Mouse (Mus musculus) forebrain, embryonic 14.5 days (tissue): ENCODE data around the gene Ahdc1. TPM values are rescaled to one million over a fixed set of nuclear protein-coding genes. Genes with fewer than 3 reads are reported as not detected.
"Not testable (repeated sequence)": the region's sequence is repeated elsewhere in the genome, so short reads cannot be mapped to it uniquely, and the experiment has no call there.

Source experiments
- ATAC-seq: fragments of 200-750 bp; cut with Nextera tagmentation; 2 replicates; pipeline ENCODE4 v1.8.0; 2017; ENCODE audit warnings: mild to moderate bottlenecking, moderate library complexity
- DNase-seq: peaks from one replicate; pipeline ENCODE4 v3.0.0-alpha.2; 2015; ENCODE audit warnings: low spot score
- H3K27ac ChIP-seq: fragments of 300-500 bp; sonication (generic); 2 replicates; pipeline ENCODE4 v1.5.1; 2014; ENCODE audit warnings: low read depth, mild to moderate bottlenecking, control low read depth, low read length, moderate library complexity
- H3K27me3 ChIP-seq: fragments of 300-500 bp; sonication (generic); replicated peaks from 2 replicates; pipeline ENCODE4 v1.6.1; 2014; ENCODE audit warnings: low read length, control low read depth, mixed read lengths; ENCODE audit not compliant: control insufficient read depth, insufficient read depth
- H3K36me3 ChIP-seq: fragments of 300-500 bp; sonication (generic); 2 replicates; pipeline ENCODE4 v1.6.1; 2014; ENCODE audit warnings: low read length, control low read depth; ENCODE audit not compliant: control insufficient read depth, insufficient read depth
- H3K4me1 ChIP-seq: fragments of 300-500 bp; sonication (generic); 2 replicates; pipeline ENCODE4 v1.6.1; 2014; ENCODE audit warnings: antibody characterized with exemption, low read length, control low read depth; ENCODE audit not compliant: control insufficient read depth, insufficient read depth
- H3K4me2 ChIP-seq: fragments of 300-500 bp; sonication (generic); 2 replicates; pipeline ENCODE4 v1.6.1; 2014; ENCODE audit warnings: mild to moderate bottlenecking, control low read depth, low read length
- H3K4me3 ChIP-seq: fragments of 300-500 bp; sonication (generic); 2 replicates; pipeline ENCODE4 v1.5.1; 2014; ENCODE audit warnings: low read depth, low read length, control low read depth
- H3K9ac ChIP-seq: fragments of 300-500 bp; sonication (generic); 2 replicates; pipeline ENCODE4 v1.6.1; 2014; ENCODE audit warnings: mild to moderate bottlenecking, low read length, control low read depth, moderate library complexity
- H3K9me3 ChIP-seq: fragments of 300-500 bp; sonication (generic); replicated peaks from 2 replicates; pipeline ENCODE4 v1.6.1; 2016; ENCODE audit warnings: low read length, control low read depth, mixed read lengths; ENCODE audit not compliant: control insufficient read depth
- WGBS: fragments of 180-500 bp; shearing (Covaris S2); extraction: QIAGEN DNeasy Blood & Tissue Kit; methylation state at CpG from one replicate; pipeline ENCODE4 v1.1.7; 2014; 5-methylcytosine and 5-hydroxymethylcytosine counted together
- polyA plus RNA-seq: library from polyadenylated mRNA; unstranded; fragments of >200 nt; fragmentation: Nextera tagmentation; extraction: Ambion mirVana; gene quantifications from 2 replicates; pipeline ENCODE4 v1.2.1, GENCODE M21; 2014

The Ahdc1 gene
- polyA plus RNA-seq, 1 experiment from 2014 or later = 8.6 TPM

- H3K4me3 ChIP-seq = no peak overlapping the region
- ATAC-seq = 0 out of 2 replicates have a peak, but pooled peaks have one; percentile 28
- WGBS = 4% methylated on average over 3 of the region's 3 CpGs
- no peak overlapping the region for H3K9ac ChIP-seq
- peaks cover 14% of the 10 kb centered on the region for H3K4me1 ChIP-seq
- H3K4me2 ChIP-seq = no peak overlapping the region
- DNase-seq = peak; percentile 88
- H3K27me3 ChIP-seq = peaks cover 10% of the 10 kb centered on the region; the same call in 1 of the 2 replicates
- no peak overlapping the region for H3K27ac ChIP-seq
- no peaks in the 10 kb centered on the region for H3K9me3 ChIP-seq
- H3K36me3 ChIP-seq = no peaks in the 10 kb centered on the region
Measured at GRCm38 (mm10) chr4:133005233-133005632, 5.8 kb upstream of the Ahdc1 start.

- DNase-seq, H3K4me2 ChIP-seq, H3K9me3 ChIP-seq, H3K36me3 ChIP-seq, ATAC-seq, H3K9ac ChIP-seq, H3K4me3 ChIP-seq, H3K27ac ChIP-seq: not testable (repeated sequence)
- H3K4me1 ChIP-seq = peaks cover 14% of the 10 kb centered on the region
- 68% methylated on average over 6 of the region's 6 CpGs for WGBS
- peaks cover 17% of the 10 kb centered on the region for H3K27me3 ChIP-seq
Measured at GRCm38 (mm10) chr4:133005885-133006451, 5.1 kb upstream of the Ahdc1 start.

GRCm38 (mm10) chr4:133007513-133008380 lies 3.3 kb upstream of the Ahdc1 start:
- no peak for DNase-seq
- no peak overlapping the region for H3K9ac ChIP-seq

GRCm38 (mm10) chr4:133009131-133009530 lies 1.9 kb upstream of the Ahdc1 start:
- Histone ChIP-seq H3K4me2 (no peak overlapping the region), H3K9ac (no peak overlapping the region), H3K4me1 (peaks cover 9% of the 10 kb centered on the region), H3K9me3 (no peaks in the 10 kb centered on the region), H3K27ac (no peak overlapping the region), H3K4me3 (no peak overlapping the region), H3K36me3 (no peaks in the 10 kb centered on the region), H3K27me3 (peaks cover 19% of the 10 kb centered on the region)
- WGBS = 2% methylated on average over 4 of the region's 4 CpGs
- DNase-seq (peak; percentile 84), ATAC-seq (no peak)

More at GRCm38 (mm10) chr4:133007513-133008380, 3.3 kb upstream of the Ahdc1 start:
- Histone ChIP-seq H3K36me3 (no peaks in the 10 kb centered on the region), H3K4me1 (peaks cover 7% of the 10 kb centered on the region), H3K4me3 (no peak overlapping the region), H3K9me3 (no peaks in the 10 kb centered on the region), H3K4me2 (no peak overlapping the region), H3K27me3 (peaks cover 19% of the 10 kb centered on the region), H3K27ac (no peak overlapping the region)
- 51% methylated on average over 15 of the region's 15 CpGs for WGBS
- no peak for ATAC-seq

GRCm38 (mm10) chr4:133009676-133010075 lies 1.4 kb upstream of the Ahdc1 start:
- H3K4me3 ChIP-seq = no peak overlapping the region
- 68% methylated on average over 5 of the region's 5 CpGs for WGBS
- no peak for ATAC-seq

GRCm38 (mm10) chr4:133010611-133011010 lies 449 bp upstream of the Ahdc1 start:
- H3K27me3 ChIP-seq = peaks cover 19% of the 10 kb centered on the region
- H3K36me3 ChIP-seq = no peaks in the 10 kb centered on the region
- 1% methylated on average over 17 of the region's 17 CpGs for WGBS
- H3K9me3 ChIP-seq = no peaks in the 10 kb centered on the region
- H3K4me1 ChIP-seq = peaks cover 22% of the 10 kb centered on the region
- ATAC-seq (no peak), DNase-seq (no peak)
- 0 out of 2 replicates have a peak overlapping the region, but pooled peaks have one; percentile 93 for H3K27ac ChIP-seq
- H3K9ac ChIP-seq = peak overlapping the region; percentile 99
- peak overlapping the region; percentile 96 for H3K4me3 ChIP-seq
- H3K4me2 ChIP-seq = peak overlapping the region; percentile 95

More at GRCm38 (mm10) chr4:133009676-133010075, 1.4 kb upstream of the Ahdc1 start:
- peaks cover 15% of the 10 kb centered on the region for H3K4me1 ChIP-seq
- H3K4me2 ChIP-seq = no peak overlapping the region
- DNase-seq = no peak
- no peaks in the 10 kb centered on the region for H3K36me3 ChIP-seq
- H3K9me3 ChIP-seq = no peaks in the 10 kb centered on the region
- no peak overlapping the region for H3K27ac ChIP-seq
- no peak overlapping the region for H3K9ac ChIP-seq
- H3K27me3 ChIP-seq = peaks cover 19% of the 10 kb centered on the region

GRCm38 (mm10) chr4:133011821-133012775 lies 1.0 kb downstream of the Ahdc1 start:
- Histone ChIP-seq H3K9me3 (no peaks in the 10 kb centered on the region), H3K9ac (peak overlapping the region; percentile 99), H3K27ac (peak overlapping the region; percentile 93), H3K4me1 (peaks cover 37% of the 10 kb centered on the region), H3K27me3 (peaks cover 19% of the 10 kb centered on the region), H3K4me2 (peak overlapping the region; percentile 95), H3K36me3 (no peaks in the 10 kb centered on the region), H3K4me3 (peak overlapping the region; percentile 96)
- DNase-seq = peak; percentile 73
- peak; percentile 11 for ATAC-seq
- WGBS = under 1% methylated on average over 59 of the region's 84 CpGs

GRCm38 (mm10) chr4:133012776-133013265 lies 1.8 kb downstream of the Ahdc1 start:
- Histone ChIP-seq H3K27ac (peak overlapping the region; percentile 93), H3K4me3 (peak overlapping the region; percentile 96), H3K36me3 (no peaks in the 10 kb centered on the region), H3K9ac (peak overlapping the region; percentile 99), H3K4me2 (peak overlapping the region; percentile 95), H3K9me3 (no peaks in the 10 kb centered on the region), H3K4me1 (peaks cover 41% of the 10 kb centered on the region), H3K27me3 (peaks cover 19% of the 10 kb centered on the region)
- peak; percentile 42 for DNase-seq
- 0% methylated on average over 14 of the region's 17 CpGs for WGBS
- ATAC-seq = no peak
